Mouse (Mus musculus): Measurements from ENCODE around the gene Olfr1180. TPM values are rescaled to one million over a fixed set of nuclear protein-coding genes. Genes with fewer than 3 reads are reported as not detected.

Gene Olfr1180
- total and polyA plus RNA-seq, 3 experiments = not detected

GRCm38 (mm10) chr2:88426071-88426470 lies 7.1 kb upstream of the Olfr1180 start, which contains the start of gene Olfr1181:
Gene Olfr1181 (minus strand): TSS chr2:88426171.
- H3K4me3 ChIP-seq (replicated peaks in 1 of 3; ENCODE audit: low read depth in 2 of 3, low read length in 2 of 3, poor library complexity in 1 of 3) = no peak within 1 kb of the TSS
- peaks cover 4% of the 10 kb centered on the region for H3K9me3 ChIP-seq (replicated peaks; ENCODE audit: low read length)
- dilution Hi-C loops (cut with MboI; ENCODE audit: extremely low pct_ligation_motif_present, extremely low pct_unique_long_range_greater_than_20kb, low sequenced_read_pairs) = no loop called here
- H3K4me1 ChIP-seq (ENCODE audit: control insufficient read depth in 1 of 2, insufficient read depth in 2 of 2) = no peaks in the 10 kb centered on the region
- H3K4me2 ChIP-seq (ENCODE audit: insufficient read depth, low read depth, poor library complexity, severe bottlenecking) = no peak within 1 kb of the TSS
- no peaks in the 10 kb centered on the region for H3K36me3 ChIP-seq (replicated peaks in 1 of 2; ENCODE audit: control insufficient read depth in 1 of 2, insufficient read depth in 1 of 2, low read length in 1 of 2)
- TF ChIP-seq POLR2AphosphoS2 (IDR thresholded peaks at IDR 0.05; ENCODE audit: low read depth, low read length) = no peak
- no peak for TF ChIP-seq NELFE (IDR thresholded peaks at IDR 0.05; ENCODE audit: low read depth, low read length)
- TF ChIP-seq MXI1 (IDR thresholded peaks at IDR 0.05; ENCODE audit: low read depth, low read length) = no peak
- TF ChIP-seq CHD1 (IDR thresholded peaks at IDR 0.05; ENCODE audit: low read depth, low read length) = no peak
- TF ChIP-seq JUND (conservative IDR thresholded peaks at IDR 0.05; ENCODE audit: low read depth, low read length) = no peak
- TF ChIP-seq PAX5 (IDR thresholded peaks at IDR 0.05; ENCODE audit: low read length) = no peak
- in situ Hi-C loops (cut with MboI; ENCODE audit: low pct_ligation_motif_present, low pct_unique_long_range_greater_than_20kb, low sequenced_read_pairs) = no loop called here
- H3K79me2 ChIP-seq (replicated peaks; ENCODE audit: control insufficient read depth, extremely low read depth, insufficient read depth, poor library complexity, severe bottlenecking) = no peaks in the 10 kb centered on the region
- H3K27ac ChIP-seq (ENCODE audit: insufficient read depth, low read depth) = no peak within 1 kb of the TSS
- H3K27me3 ChIP-seq (replicated peaks) = no peaks in the 10 kb centered on the region
- no peak for DNase-seq (ENCODE audit: extremely low read depth)
- H3K9ac ChIP-seq (ENCODE audit: insufficient read depth, low read depth) = no peak within 1 kb of the TSS

- no peaks in the 10 kb centered on the region for H3K36me3 ChIP-seq (replicated peaks in 1 of 2; ENCODE audit: control insufficient read depth in 1 of 2, insufficient read depth in 1 of 2, low read length in 1 of 2)
- no peak for DNase-seq (ENCODE audit: extremely low read depth)
- no peaks in the 10 kb centered on the region for H3K4me1 ChIP-seq (ENCODE audit: control insufficient read depth in 1 of 2, insufficient read depth in 2 of 2)
- no peak within 1 kb of the TSS for H3K9ac ChIP-seq (ENCODE audit: insufficient read depth, low read depth)
- no peak within 1 kb of the TSS for H3K27ac ChIP-seq (ENCODE audit: insufficient read depth, low read depth)
- H3K4me3 ChIP-seq (replicated peaks in 1 of 3; ENCODE audit: low read depth in 2 of 3, low read length in 2 of 3, poor library complexity in 1 of 3) = no peak within 1 kb of the TSS
- H3K4me2 ChIP-seq (ENCODE audit: insufficient read depth, low read depth, poor library complexity, severe bottlenecking) = no peak within 1 kb of the TSS
- no peaks in the 10 kb centered on the region for H3K79me2 ChIP-seq (replicated peaks; ENCODE audit: control insufficient read depth, extremely low read depth, insufficient read depth, poor library complexity, severe bottlenecking)
- in situ Hi-C loops (cut with MboI; ENCODE audit: low pct_ligation_motif_present, low pct_unique_long_range_greater_than_20kb, low sequenced_read_pairs) (no loop called here), dilution Hi-C loops (cut with MboI; ENCODE audit: extremely low pct_ligation_motif_present, extremely low pct_unique_long_range_greater_than_20kb, low sequenced_read_pairs) (no loop called here)
- no peaks in the 10 kb centered on the region for H3K27me3 ChIP-seq (replicated peaks)
- H3K9me3 ChIP-seq (replicated peaks; ENCODE audit: low read length) = peaks cover 18% of the 10 kb centered on the region
- TF ChIP-seq CHD2 (IDR thresholded peaks at IDR 0.05; ENCODE audit: low read length) (no peak), USF2 (conservative IDR thresholded peaks at IDR 0.05; ENCODE audit: low read depth, low read length) (no peak), HCFC1 (IDR thresholded peaks at IDR 0.05; ENCODE audit: low read depth, low read length) (no peak), RCOR1 (conservative IDR thresholded peaks at IDR 0.05; ENCODE audit: low read depth, low read length) (no peak), TCF12 (IDR thresholded peaks at IDR 0.05; ENCODE audit: low read depth, low read length) (no peak), CTCF (conservative IDR thresholded peaks at IDR 0.05 in 1 of 2, IDR thresholded peaks at IDR 0.05 in 1 of 2; ENCODE audit: low read depth in 2 of 2, low read length in 2 of 2) (no peak), ZNF384 (IDR thresholded peaks at IDR 0.05; ENCODE audit: low read depth, low read length) (no peak), MAX (IDR thresholded peaks at IDR 0.05; ENCODE audit: low read length) (no peak), KAT2A (IDR thresholded peaks at IDR 0.05; ENCODE audit: insufficient replicate concordance, low read length) (no peak), CHD1 (IDR thresholded peaks at IDR 0.05; ENCODE audit: low read depth, low read length) (no peak), USF1 (IDR thresholded peaks at IDR 0.05; ENCODE audit: low read depth, low read length) (no peak), ZMIZ1 (IDR thresholded peaks at IDR 0.05; ENCODE audit: low read depth, low read length) (no peak), BHLHE40 (IDR thresholded peaks at IDR 0.05; ENCODE audit: low read depth, low read length) (no peak), JUN (IDR thresholded peaks at IDR 0.05; ENCODE audit: insufficient read depth, low read depth, low read length) (no peak), MEF2A (IDR thresholded peaks at IDR 0.05; ENCODE audit: borderline replicate concordance, low read depth, low read length) (no peak), ELF1 (IDR thresholded peaks at IDR 0.05; ENCODE audit: low read depth, low read length) (no peak), POLR2A (IDR thresholded peaks at IDR 0.05; ENCODE audit: low read depth, low read length) (no peak), UBTF (IDR thresholded peaks at IDR 0.05; ENCODE audit: low read depth, low read length) (no peak), ZC3H11A (IDR thresholded peaks at IDR 0.05; ENCODE audit: low read depth, low read length) (no peak)
These were observed 12.6 kb downstream of the Olfr1180 start, which contains the start of gene Olfr1179 for GRCm38 (mm10) chr2:88406353-88406752. Gene Olfr1179 (minus strand): TSS chr2:88406453.
